Mouse (Mus musculus): ENCODE data around the gene Pgam2.

- TF ChIP-seq CTCF (IDR thresholded peaks at IDR 0.05; ENCODE audit: borderline replicate concordance, insufficient read depth, low read depth, low read length) (no peak), POLR2A (IDR thresholded peaks at IDR 0.05; ENCODE audit: borderline replicate concordance, insufficient read depth, low read length) (no peak)
Observed at GRCm38 (mm10) chr11:5789754-5790333, 13.7 kb downstream of the Pgam2 start.

All from cerebellum, adult 2 months (tissue).